Mouse (Mus musculus): ENCODE data around the gene Npm1. TPM values are rescaled to one million over a fixed set of nuclear protein-coding genes. Genes with fewer than 3 reads are reported as not detected.

The Npm1 gene
- polyA plus RNA-seq, 1 experiment from 2014 or later, result 1,479 TPM

- Histone ChIP-seq H3K27me3 (ENCODE audit: low read depth, poor library complexity, severe bottlenecking) (peaks cover 44% of the 10 kb centered on the region), H3K4me3 (peak overlapping the region; percentile 74), H3K27ac (peak overlapping the region; percentile 83; the same call in 1 of the 2 replicates), H3K36me3 (peaks cover 43% of the 10 kb centered on the region), H3K4me1 (peaks cover 47% of the 10 kb centered on the region), H3K9me3 (replicated peaks) (no peaks in the 10 kb centered on the region)
- peak; percentile 86 for DNase-seq (ENCODE audit: low spot score)
- WGBS, result 6% methylated on average over 23 of the region's 23 CpGs
Measured at GRCm38 (mm10) chr11:33148338-33149087, 14.5 kb downstream of the Npm1 start.

- Histone ChIP-seq H3K9me3 (replicated peaks) (no peaks in the 10 kb centered on the region), H3K4me3 (peak overlapping the region; percentile 74), H3K27me3 (ENCODE audit: low read depth, poor library complexity, severe bottlenecking) (peaks cover 52% of the 10 kb centered on the region), H3K36me3 (peaks cover 35% of the 10 kb centered on the region), H3K27ac (peak overlapping the region; percentile 83), H3K4me1 (peaks cover 47% of the 10 kb centered on the region)
- under 1% methylated on average over 83 of the region's 85 CpGs for WGBS
- peak; percentile 77 for DNase-seq (ENCODE audit: low spot score)
Measured at GRCm38 (mm10) chr11:33147572-33148337, 15.3 kb downstream of the Npm1 start.

- Histone ChIP-seq H3K36me3 (peaks cover 29% of the 10 kb centered on the region), H3K4me3 (peak within 1 kb of the TSS; percentile 74), H3K9me3 (replicated peaks) (no peaks in the 10 kb centered on the region), H3K27ac (peak within 1 kb of the TSS; percentile 83), H3K27me3 (ENCODE audit: low read depth, poor library complexity, severe bottlenecking) (peaks cover 58% of the 10 kb centered on the region), H3K4me1 (peaks cover 47% of the 10 kb centered on the region)
- WGBS, result under 1% methylated on average over 52 of the region's 53 CpGs
- DNase-seq (ENCODE audit: low spot score), result peak; percentile 77
Measured at GRCm38 (mm10) chr11:33147171-33147571, 15.8 kb downstream of the Npm1 start, which contains the start of gene Fgf18. Fgf18 (minus strand) TSS chr11:33147400.

GRCm38 (mm10) chr11:33146651-33147131 lies 16.3 kb downstream of the Npm1 start:
- Histone ChIP-seq H3K4me3 (peak overlapping the region; percentile 74), H3K27ac (peak overlapping the region; percentile 83; the same call in 1 of the 2 replicates), H3K27me3 (ENCODE audit: low read depth, poor library complexity, severe bottlenecking) (peaks cover 62% of the 10 kb centered on the region), H3K4me1 (peaks cover 47% of the 10 kb centered on the region), H3K36me3 (peaks cover 24% of the 10 kb centered on the region), H3K9me3 (replicated peaks) (no peaks in the 10 kb centered on the region)
- DNase-seq (ENCODE audit: low spot score), result peak; percentile 66
- WGBS, result 2% methylated on average over 30 of the region's 30 CpGs

- Histone ChIP-seq H3K9me3 (replicated peaks) (no peaks in the 10 kb centered on the region), H3K27me3 (ENCODE audit: low read depth, poor library complexity, severe bottlenecking) (peaks cover 64% of the 10 kb centered on the region), H3K4me1 (peaks cover 47% of the 10 kb centered on the region), H3K36me3 (peaks cover 19% of the 10 kb centered on the region), H3K27ac (no peak overlapping the region), H3K4me3 (peak overlapping the region; percentile 74)
- DNase-seq (ENCODE audit: low spot score), result no peak
- 4% methylated on average over 9 of the region's 9 CpGs for WGBS
Measured at GRCm38 (mm10) chr11:33146143-33146497, 16.9 kb downstream of the Npm1 start.

GRCm38 (mm10) chr11:33145201-33146142 lies 17.5 kb downstream of the Npm1 start:
- H3K36me3 ChIP-seq, result peaks cover 12% of the 10 kb centered on the region
- H3K4me3 ChIP-seq, result peak overlapping the region; percentile 74
- no peaks in the 10 kb centered on the region for H3K9me3 ChIP-seq (replicated peaks)
- peak; percentile 45 for DNase-seq (ENCODE audit: low spot score)
- H3K27ac ChIP-seq, result peak overlapping the region; percentile 56
- peaks cover 47% of the 10 kb centered on the region for H3K4me1 ChIP-seq
- 35% methylated on average over 7 of the region's 7 CpGs for whole genome bisulfite sequencing
- peaks cover 64% of the 10 kb centered on the region for H3K27me3 ChIP-seq (ENCODE audit: low read depth, poor library complexity, severe bottlenecking)

GRCm38 (mm10) chr11:33143906-33144305 lies 19.1 kb downstream of the Npm1 start:
- Histone ChIP-seq H3K4me3 (no peak overlapping the region), H3K9me3 (replicated peaks) (no peaks in the 10 kb centered on the region), H3K4me1 (peaks cover 47% of the 10 kb centered on the region), H3K27ac (no peak overlapping the region), H3K27me3 (ENCODE audit: low read depth, poor library complexity, severe bottlenecking) (peaks cover 68% of the 10 kb centered on the region), H3K36me3 (no peaks in the 10 kb centered on the region)
- WGBS, result 32% methylated on average over 9 of the region's 9 CpGs
- peak; percentile 29 for DNase-seq (ENCODE audit: low spot score)

GRCm38 (mm10) chr11:33142801-33143200 lies 20.2 kb downstream of the Npm1 start:
- Histone ChIP-seq H3K9me3 (replicated peaks) (no peaks in the 10 kb centered on the region), H3K4me3 (no peak overlapping the region), H3K27ac (no peak overlapping the region), H3K27me3 (ENCODE audit: low read depth, poor library complexity, severe bottlenecking) (peaks cover 66% of the 10 kb centered on the region), H3K36me3 (no peaks in the 10 kb centered on the region), H3K4me1 (peaks cover 42% of the 10 kb centered on the region)
- no peak for DNase-seq (ENCODE audit: low spot score)
- 75% methylated on average over 1 of the region's 1 CpGs for WGBS

GRCm38 (mm10) chr11:33140111-33140460 lies 22.9 kb downstream of the Npm1 start:
- Histone ChIP-seq H3K4me3 (no peak overlapping the region), H3K36me3 (no peaks in the 10 kb centered on the region), H3K4me1 (peaks cover 21% of the 10 kb centered on the region), H3K27me3 (ENCODE audit: low read depth, poor library complexity, severe bottlenecking) (peaks cover 39% of the 10 kb centered on the region), H3K9me3 (replicated peaks) (no peaks in the 10 kb centered on the region), H3K27ac (no peak overlapping the region)
- peak; percentile 8 for DNase-seq (ENCODE audit: low spot score)
- WGBS, result 94% methylated on average over 5 of the region's 5 CpGs

- H3K4me3 ChIP-seq, result no peak overlapping the region
- H3K27ac ChIP-seq, result no peak overlapping the region
- 82% methylated on average over 9 of the region's 9 CpGs for WGBS
- H3K4me1 ChIP-seq, result peaks cover 16% of the 10 kb centered on the region
- peak; percentile 23 for DNase-seq (ENCODE audit: low spot score)
- peaks cover 34% of the 10 kb centered on the region for H3K27me3 ChIP-seq (ENCODE audit: low read depth, poor library complexity, severe bottlenecking)
- H3K9me3 ChIP-seq (replicated peaks), result no peaks in the 10 kb centered on the region
- no peaks in the 10 kb centered on the region for H3K36me3 ChIP-seq
Measured at GRCm38 (mm10) chr11:33139458-33140110, 23.4 kb downstream of the Npm1 start.

GRCm38 (mm10) chr11:33138686-33139085 lies 24.3 kb downstream of the Npm1 start:
- no peak for DNase-seq (ENCODE audit: low spot score)
- Histone ChIP-seq H3K4me1 (peaks cover 7% of the 10 kb centered on the region), H3K9me3 (replicated peaks) (no peaks in the 10 kb centered on the region), H3K27ac (no peak overlapping the region), H3K36me3 (no peaks in the 10 kb centered on the region), H3K4me3 (no peak overlapping the region), H3K27me3 (ENCODE audit: low read depth, poor library complexity, severe bottlenecking) (peaks cover 25% of the 10 kb centered on the region)
- 86% methylated on average over 5 of the region's 5 CpGs for WGBS
